Mouse (Mus musculus): ENCODE measurements around the gene Gpr132. TPM values are rescaled to one million over a fixed set of nuclear protein-coding genes. Genes with fewer than 3 reads are reported as not detected.
A peak's percentile ranks its signal among the peaks of the same experiment; 100 is the strongest.

Gene Gpr132
- polyA plus RNA-seq, 1 experiment from 2014 or later, result 0.23 TPM

GRCm38 (mm10) chr12:112866467-112867080 lies 1.5 kb downstream of the Gpr132 start:
- no peak for ATAC-seq (ENCODE audit: low read depth)
- Histone ChIP-seq H3K4me1 (replicated peaks) (peaks cover 9% of the 10 kb centered on the region), H3K9ac (no peak overlapping the region), H3K36me3 (no peaks in the 10 kb centered on the region), H3K27ac (no peak overlapping the region), H3K27me3 (peaks cover 31% of the 10 kb centered on the region), H3K4me2 (no peak overlapping the region), H3K4me3 (replicated peaks) (no peak overlapping the region), H3K9me3 (replicated peaks) (no peaks in the 10 kb centered on the region)
- 67% methylated on average over 8 of the region's 8 CpGs for WGBS (ENCODE audit: insufficient replicate concordance)
- no peak for DNase-seq

GRCm38 (mm10) chr12:112864804-112865203 lies 3.2 kb downstream of the Gpr132 start:
- Histone ChIP-seq H3K27me3 (peaks cover 15% of the 10 kb centered on the region; the same call in 1 of the 2 replicates), H3K4me1 (replicated peaks) (peaks cover 15% of the 10 kb centered on the region), H3K4me3 (replicated peaks) (no peak overlapping the region), H3K9ac (no peak overlapping the region), H3K4me2 (no peak overlapping the region), H3K36me3 (no peaks in the 10 kb centered on the region), H3K9me3 (replicated peaks) (no peaks in the 10 kb centered on the region), H3K27ac (no peak overlapping the region)
- DNase-seq, result no peak
- ATAC-seq (ENCODE audit: low read depth), result no peak
- WGBS (ENCODE audit: insufficient replicate concordance), result 39% methylated on average over 7 of the region's 7 CpGs

- Histone ChIP-seq H3K27ac (no peak overlapping the region), H3K36me3 (no peaks in the 10 kb centered on the region), H3K4me1 (replicated peaks) (peaks cover 9% of the 10 kb centered on the region), H3K9me3 (replicated peaks) (no peaks in the 10 kb centered on the region), H3K27me3 (no peaks in the 10 kb centered on the region), H3K4me3 (replicated peaks) (no peak overlapping the region), H3K4me2 (no peak overlapping the region), H3K9ac (no peak overlapping the region)
- no peak for DNase-seq
- no peak for ATAC-seq (ENCODE audit: low read depth)
- WGBS (ENCODE audit: insufficient replicate concordance), result 70% methylated on average over 9 of the region's 9 CpGs
Measured at GRCm38 (mm10) chr12:112861911-112862321, 6.1 kb downstream of the Gpr132 start.

GRCm38 (mm10) chr12:112860765-112861164 lies 7.3 kb downstream of the Gpr132 start:
- Histone ChIP-seq H3K9ac (no peak overlapping the region), H3K36me3 (no peaks in the 10 kb centered on the region), H3K27me3 (no peaks in the 10 kb centered on the region), H3K4me3 (replicated peaks) (no peak overlapping the region), H3K4me2 (0 out of 2 replicates have a peak overlapping the region, but pooled peaks have one; percentile 19), H3K4me1 (replicated peaks) (peaks cover 9% of the 10 kb centered on the region), H3K27ac (no peak overlapping the region), H3K9me3 (replicated peaks) (no peaks in the 10 kb centered on the region)
- 39% methylated on average over 7 of the region's 7 CpGs for WGBS (ENCODE audit: insufficient replicate concordance)
- no peak for DNase-seq
- ATAC-seq (ENCODE audit: low read depth), result peak; percentile 37; the same call in 1 of the 2 replicates

GRCm38 (mm10) chr12:112859930-112860329 lies 8.1 kb downstream of the Gpr132 start:
- Histone ChIP-seq H3K27ac (no peak overlapping the region), H3K9ac (no peak overlapping the region), H3K27me3 (no peaks in the 10 kb centered on the region), H3K4me3 (replicated peaks) (no peak overlapping the region), H3K9me3 (replicated peaks) (no peaks in the 10 kb centered on the region), H3K4me1 (replicated peaks) (peaks cover 9% of the 10 kb centered on the region), H3K4me2 (0 out of 2 replicates have a peak overlapping the region, but pooled peaks have one; percentile 19), H3K36me3 (no peaks in the 10 kb centered on the region)
- 28% methylated on average over 8 of the region's 8 CpGs for WGBS (ENCODE audit: insufficient replicate concordance)
- DNase-seq (no peak), ATAC-seq (ENCODE audit: low read depth) (no peak)

- WGBS (ENCODE audit: insufficient replicate concordance), result 70% methylated on average over 9 of the region's 9 CpGs
- ATAC-seq (ENCODE audit: low read depth) (no peak), DNase-seq (no peak)
- no peak overlapping the region for H3K27ac ChIP-seq
- no peaks in the 10 kb centered on the region for H3K27me3 ChIP-seq
- H3K4me2 ChIP-seq, result no peak overlapping the region
- H3K9me3 ChIP-seq (replicated peaks), result no peaks in the 10 kb centered on the region
- no peak overlapping the region for H3K4me3 ChIP-seq (replicated peaks)
- H3K9ac ChIP-seq, result no peak overlapping the region
- H3K4me1 ChIP-seq (replicated peaks), result peaks cover 7% of the 10 kb centered on the region; the same call in 1 of the 2 replicates
- H3K36me3 ChIP-seq, result no peaks in the 10 kb centered on the region
Measured at GRCm38 (mm10) chr12:112858581-112859336, 9.3 kb downstream of the Gpr132 start.

- Histone ChIP-seq H3K4me3 (replicated peaks) (no peak overlapping the region), H3K27ac (no peak overlapping the region), H3K9ac (no peak overlapping the region), H3K4me1 (replicated peaks) (peaks cover 7% of the 10 kb centered on the region; the same call in 1 of the 2 replicates), H3K4me2 (no peak overlapping the region), H3K27me3 (no peaks in the 10 kb centered on the region), H3K36me3 (no peaks in the 10 kb centered on the region), H3K9me3 (replicated peaks) (no peaks in the 10 kb centered on the region)
- DNase-seq (no peak), ATAC-seq (ENCODE audit: low read depth) (no peak)
- WGBS (ENCODE audit: insufficient replicate concordance), result 48% methylated on average over 9 of the region's 9 CpGs
Measured at GRCm38 (mm10) chr12:112857021-112857925, 10.8 kb downstream of the Gpr132 start.

GRCm38 (mm10) chr12:112856338-112856737 lies 11.7 kb downstream of the Gpr132 start:
- Histone ChIP-seq H3K9me3 (replicated peaks) (no peaks in the 10 kb centered on the region), H3K36me3 (no peaks in the 10 kb centered on the region), H3K27me3 (no peaks in the 10 kb centered on the region), H3K9ac (no peak overlapping the region), H3K4me3 (replicated peaks) (no peak overlapping the region), H3K4me2 (no peak overlapping the region), H3K27ac (no peak overlapping the region), H3K4me1 (replicated peaks) (0 out of 2 replicates have a peak, but pooled peaks cover 7% of the 10 kb centered on the region)
- 78% methylated on average over 3 of the region's 3 CpGs for WGBS (ENCODE audit: insufficient replicate concordance)
- ATAC-seq (ENCODE audit: low read depth) (no peak), DNase-seq (no peak)

- no peaks in the 10 kb centered on the region for H3K9me3 ChIP-seq (replicated peaks)
- H3K9ac ChIP-seq, result no peak overlapping the region
- 49% methylated on average over 7 of the region's 7 CpGs for whole genome bisulfite sequencing (ENCODE audit: insufficient replicate concordance)
- H3K27ac ChIP-seq, result no peak overlapping the region
- H3K4me3 ChIP-seq (replicated peaks), result no peak overlapping the region
- H3K27me3 ChIP-seq, result no peaks in the 10 kb centered on the region
- no peak overlapping the region for H3K4me2 ChIP-seq
- no peak for DNase-seq
- H3K4me1 ChIP-seq (replicated peaks), result no peaks in the 10 kb centered on the region
- ATAC-seq (ENCODE audit: low read depth), result no peak
- H3K36me3 ChIP-seq, result no peaks in the 10 kb centered on the region
Measured at GRCm38 (mm10) chr12:112854610-112855333, 13.3 kb downstream of the Gpr132 start.

GRCm38 (mm10) chr12:112853050-112853729 lies 14.8 kb downstream of the Gpr132 start:
- Histone ChIP-seq H3K4me3 (replicated peaks) (no peak overlapping the region), H3K9ac (no peak overlapping the region), H3K36me3 (no peaks in the 10 kb centered on the region), H3K4me1 (replicated peaks) (no peaks in the 10 kb centered on the region), H3K4me2 (no peak overlapping the region), H3K27me3 (no peaks in the 10 kb centered on the region), H3K27ac (no peak overlapping the region), H3K9me3 (replicated peaks) (no peaks in the 10 kb centered on the region)
- 66% methylated on average over 11 of the region's 11 CpGs for WGBS (ENCODE audit: insufficient replicate concordance)
- DNase-seq, result no peak
- no peak for ATAC-seq (ENCODE audit: low read depth)
